Mouse (Mus musculus): ENCODE measurements around the gene Helz2. TPM values are rescaled to one million over a fixed set of nuclear protein-coding genes. Genes with fewer than 3 reads are reported as not detected.
"Not testable (repeated sequence)": the region's sequence is repeated elsewhere in the genome, so short reads cannot be mapped to it uniquely, and the experiment has no call there.

The Helz2 gene
- 0.26 and 0.39 TPM in 2 replicates for polyA plus RNA-seq (2015; fragmentation: Nextera tagmentation; extraction: Ambion mirVana)

GRCm38 (mm10) chr2:181241602-181242313 lies at the start of gene Helz2:
Gene Helz2 (minus strand): TSS chr2:181242027.
- ATAC-seq (ENCODE audit: low FRiP score, low read depth), result no peak
- no peak within 1 kb of the TSS for H3K27ac ChIP-seq (replicated peaks)
- peak within 1 kb of the TSS; percentile 46 for H3K4me2 ChIP-seq
- H3K36me3 ChIP-seq, result no peaks in the 10 kb centered on the region
- WGBS, result 21% methylated on average over 15 of the region's 16 CpGs
- no peak within 1 kb of the TSS for H3K9ac ChIP-seq
- H3K9me3 ChIP-seq, result no peaks in the 10 kb centered on the region
- no peaks in the 10 kb centered on the region for H3K4me1 ChIP-seq (replicated peaks)
- no peaks in the 10 kb centered on the region for H3K27me3 ChIP-seq
- peak within 1 kb of the TSS; percentile 21 for H3K4me3 ChIP-seq

GRCm38 (mm10) chr2:181290937-181291336 lies 49.1 kb upstream of the Helz2 start:
- Histone ChIP-seq H3K27me3 (no peaks in the 10 kb centered on the region), H3K4me3 (no peak overlapping the region), H3K4me1 (replicated peaks) (peaks cover 22% of the 10 kb centered on the region), H3K27ac (replicated peaks) (no peak overlapping the region), H3K4me2 (no peak overlapping the region), H3K9me3 (no peaks in the 10 kb centered on the region), H3K9ac (no peak overlapping the region), H3K36me3 (no peaks in the 10 kb centered on the region)
- 84% methylated on average over 1 of the region's 1 CpGs for WGBS
- no peak for ATAC-seq (ENCODE audit: low FRiP score, low read depth)

DNA sequence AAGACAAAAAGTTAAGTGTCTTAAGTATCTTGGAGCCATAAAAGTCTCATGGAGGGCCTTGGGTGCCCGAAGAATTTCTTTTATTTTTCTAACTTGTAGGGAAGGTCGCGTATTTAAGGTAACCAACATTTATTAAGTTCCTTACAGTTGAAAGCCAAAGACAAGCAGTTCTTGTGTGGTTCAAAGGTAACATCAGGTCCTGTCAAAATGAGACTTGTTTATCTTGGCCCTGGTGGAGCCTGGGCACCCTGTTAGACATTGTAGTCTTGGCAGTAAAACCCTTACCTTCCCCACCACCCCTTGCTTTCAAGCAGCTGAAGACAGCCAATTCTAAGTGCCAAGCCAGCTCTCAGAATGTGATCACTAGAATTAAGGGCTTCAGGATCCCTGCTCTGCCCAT lies 46.9 kb upstream of the Helz2 start:
- Histone ChIP-seq H3K36me3 (peaks cover 2% of the 10 kb centered on the region; the same call in 1 of the 2 replicates), H3K4me3 (peak overlapping the region; percentile 58), H3K27me3 (no peaks in the 10 kb centered on the region), H3K9me3 (no peaks in the 10 kb centered on the region), H3K9ac (no peak overlapping the region), H3K4me1 (replicated peaks) (peaks cover 22% of the 10 kb centered on the region), H3K27ac (replicated peaks) (peak overlapping the region; percentile 98; the same call in 1 of the 2 replicates), H3K4me2 (peak overlapping the region; percentile 66)
- 78% methylated on average over 3 of the region's 3 CpGs for WGBS
- no peak for ATAC-seq (ENCODE audit: low FRiP score, low read depth)

DNA sequence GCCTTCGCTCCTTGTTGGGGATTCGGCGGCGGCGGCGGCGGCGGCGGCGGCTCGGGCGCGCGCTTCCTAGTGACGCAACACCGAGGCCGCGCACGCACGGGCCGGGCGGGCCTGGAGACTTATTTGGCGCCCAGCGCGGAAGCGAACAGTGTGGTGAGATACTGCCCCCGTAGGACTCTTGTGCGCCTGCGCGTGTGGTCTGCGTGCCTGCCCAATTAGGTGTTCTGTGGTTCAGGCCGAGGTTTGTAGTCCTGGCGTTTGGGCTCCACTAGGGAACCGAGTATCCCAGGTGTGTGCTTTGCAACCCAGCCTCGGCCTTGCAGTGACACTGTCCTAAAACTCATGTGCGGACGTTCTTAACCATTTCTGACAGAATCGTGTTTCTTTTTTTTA lies 46.1 kb upstream of the Helz2 start, which contains the start of gene Gmeb2:
TSS of gene Gmeb2 (minus strand) at position 78 of the 393 bp plus-strand sequence.
- peak; percentile 96 for ATAC-seq (ENCODE audit: low FRiP score, low read depth)
- Histone ChIP-seq H3K9ac (peak within 1 kb of the TSS; percentile 65), H3K4me2 (peak within 1 kb of the TSS; percentile 66), H3K27ac (replicated peaks) (peak within 1 kb of the TSS; percentile 98), H3K4me1 (replicated peaks) (peaks cover 22% of the 10 kb centered on the region), H3K4me3 (peak within 1 kb of the TSS; percentile 58)
- 3% methylated on average over 38 of the region's 38 CpGs for WGBS
- not testable (repeated sequence) for H3K27me3 ChIP-seq, H3K9me3 ChIP-seq, H3K36me3 ChIP-seq

- Histone ChIP-seq H3K9me3 (no peaks in the 10 kb centered on the region), H3K4me3 (peak overlapping the region; percentile 58), H3K4me2 (peak overlapping the region; percentile 65), H3K9ac (peak overlapping the region; percentile 65), H3K27ac (replicated peaks) (peak overlapping the region; percentile 98), H3K36me3 (peaks cover 8% of the 10 kb centered on the region), H3K27me3 (no peaks in the 10 kb centered on the region), H3K4me1 (replicated peaks) (peaks cover 22% of the 10 kb centered on the region)
- ATAC-seq (ENCODE audit: low FRiP score, low read depth), result peak; percentile 91
- WGBS, result 2% methylated on average over 40 of the region's 71 CpGs
Observed at GRCm38 (mm10) chr2:181287338-181287957, 45.6 kb upstream of the Helz2 start.

GRCm38 (mm10) chr2:181286629-181287337 lies 45.0 kb upstream of the Helz2 start:
- Histone ChIP-seq H3K9me3 (no peaks in the 10 kb centered on the region), H3K4me2 (peak overlapping the region; percentile 65), H3K4me1 (replicated peaks) (peaks cover 22% of the 10 kb centered on the region), H3K27me3 (no peaks in the 10 kb centered on the region), H3K36me3 (peaks cover 14% of the 10 kb centered on the region), H3K9ac (peak overlapping the region; percentile 65), H3K27ac (replicated peaks) (peak overlapping the region; percentile 98), H3K4me3 (peak overlapping the region; percentile 58)
- WGBS, result 60% methylated on average over 6 of the region's 6 CpGs
- no peak for ATAC-seq (ENCODE audit: low FRiP score, low read depth)

GRCm38 (mm10) chr2:181279968-181280367 lies 38.1 kb upstream of the Helz2 start:
- no peaks in the 10 kb centered on the region for H3K4me1 ChIP-seq (replicated peaks)
- no peak overlapping the region for H3K27ac ChIP-seq (replicated peaks)
- H3K9ac ChIP-seq, result no peak overlapping the region
- H3K9me3 ChIP-seq, result no peaks in the 10 kb centered on the region
- peaks cover 45% of the 10 kb centered on the region for H3K36me3 ChIP-seq
- H3K4me2 ChIP-seq, result no peak overlapping the region
- no peaks in the 10 kb centered on the region for H3K27me3 ChIP-seq
- ATAC-seq (ENCODE audit: low FRiP score, low read depth), result no peak
- 63% methylated on average over 1 of the region's 1 CpGs for WGBS
- no peak overlapping the region for H3K4me3 ChIP-seq

GRCm38 (mm10) chr2:181277866-181278265 lies 36.0 kb upstream of the Helz2 start:
- Histone ChIP-seq H3K27me3 (no peaks in the 10 kb centered on the region), H3K9me3 (no peaks in the 10 kb centered on the region), H3K4me1 (replicated peaks) (no peaks in the 10 kb centered on the region), H3K4me3 (no peak overlapping the region), H3K4me2 (no peak overlapping the region), H3K36me3 (peaks cover 44% of the 10 kb centered on the region), H3K9ac (no peak overlapping the region), H3K27ac (replicated peaks) (no peak overlapping the region)
- WGBS, result 81% methylated on average over 3 of the region's 3 CpGs
- ATAC-seq (ENCODE audit: low FRiP score, low read depth), result no peak

DNA sequence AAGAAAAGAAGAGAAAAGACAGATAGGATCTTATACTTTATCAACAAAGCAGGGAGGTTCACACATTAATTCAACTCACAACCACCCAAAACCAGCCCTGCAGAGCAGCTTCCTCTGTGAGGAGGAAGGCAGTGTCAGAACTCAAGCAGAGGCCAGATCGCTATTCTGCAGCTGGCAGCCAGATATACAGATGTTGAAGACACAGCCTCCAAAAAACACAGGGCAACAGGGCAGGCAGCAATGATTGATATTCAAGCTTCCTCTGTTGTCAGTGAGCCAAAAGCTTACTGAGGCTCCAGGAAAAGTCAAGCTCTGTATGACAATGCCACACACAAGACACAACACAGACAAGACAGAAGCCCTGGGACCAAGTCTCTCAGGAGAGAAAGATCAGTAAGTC lies 34.9 kb upstream of the Helz2 start:
- Histone ChIP-seq H3K4me1 (replicated peaks) (no peaks in the 10 kb centered on the region), H3K4me3 (no peak overlapping the region), H3K9ac (no peak overlapping the region), H3K36me3 (peaks cover 38% of the 10 kb centered on the region), H3K27me3 (no peaks in the 10 kb centered on the region), H3K27ac (replicated peaks) (no peak overlapping the region), H3K9me3 (no peaks in the 10 kb centered on the region), H3K4me2 (no peak overlapping the region)
- no peak for ATAC-seq (ENCODE audit: low FRiP score, low read depth)
- WGBS, result 96% methylated on average over 1 of the region's 1 CpGs

DNA sequence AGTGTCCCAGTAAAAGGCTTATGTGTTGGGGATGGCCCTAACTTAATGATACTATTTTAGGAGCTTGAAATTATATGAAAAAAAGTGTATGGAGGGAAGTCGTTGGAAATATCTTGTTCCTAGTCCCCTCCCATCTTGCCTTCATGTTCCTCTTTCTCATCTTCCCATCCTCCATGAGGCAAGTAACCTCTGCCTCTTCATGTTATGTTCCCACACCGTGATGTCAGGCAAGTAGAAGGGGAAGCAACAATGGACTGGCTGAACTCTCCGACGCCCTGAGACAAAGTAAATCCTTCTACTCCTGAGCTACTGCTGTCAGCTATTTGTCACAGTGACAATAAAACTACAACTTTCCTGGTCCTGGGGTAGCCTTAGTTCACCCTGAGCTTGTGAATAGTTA lies 32.8 kb upstream of the Helz2 start:
- ATAC-seq (ENCODE audit: low FRiP score, low read depth), result no peak
- no peak overlapping the region for H3K4me3 ChIP-seq
- 65% methylated on average over 4 of the region's 4 CpGs for whole genome bisulfite sequencing
- no peaks in the 10 kb centered on the region for H3K9me3 ChIP-seq
- H3K36me3 ChIP-seq, result peaks cover 49% of the 10 kb centered on the region
- no peaks in the 10 kb centered on the region for H3K27me3 ChIP-seq
- H3K9ac ChIP-seq, result no peak overlapping the region
- H3K4me1 ChIP-seq (replicated peaks), result no peaks in the 10 kb centered on the region
- H3K4me2 ChIP-seq, result no peak overlapping the region
- no peak overlapping the region for H3K27ac ChIP-seq (replicated peaks)

DNA sequence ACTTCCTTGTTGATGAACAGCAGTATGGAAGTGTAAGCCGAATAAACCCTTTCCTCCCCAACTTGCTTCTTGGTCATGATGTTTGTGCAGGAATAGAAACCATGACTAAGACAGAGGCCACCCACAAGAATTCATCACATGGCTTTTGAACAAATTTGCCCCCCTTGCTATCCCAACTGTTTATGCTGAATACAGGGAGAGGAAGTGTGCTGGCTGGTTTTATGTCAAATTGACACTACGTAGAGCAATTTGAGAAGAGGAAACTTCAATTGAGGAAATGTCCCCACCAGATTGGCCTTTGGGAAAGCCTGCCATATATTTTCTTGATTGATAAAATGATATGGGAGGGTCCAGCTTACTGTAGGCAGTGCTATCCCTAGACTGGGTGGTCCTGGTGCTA lies 32.0 kb upstream of the Helz2 start:
- Histone ChIP-seq H3K4me1 (replicated peaks) (no peaks in the 10 kb centered on the region), H3K36me3 (peaks cover 48% of the 10 kb centered on the region), H3K9me3 (no peaks in the 10 kb centered on the region), H3K27me3 (no peaks in the 10 kb centered on the region), H3K4me3 (no peak overlapping the region), H3K4me2 (no peak overlapping the region), H3K9ac (no peak overlapping the region), H3K27ac (replicated peaks) (no peak overlapping the region)
- ATAC-seq (ENCODE audit: low FRiP score, low read depth), result no peak
- 96% methylated on average over 2 of the region's 2 CpGs for WGBS

DNA sequence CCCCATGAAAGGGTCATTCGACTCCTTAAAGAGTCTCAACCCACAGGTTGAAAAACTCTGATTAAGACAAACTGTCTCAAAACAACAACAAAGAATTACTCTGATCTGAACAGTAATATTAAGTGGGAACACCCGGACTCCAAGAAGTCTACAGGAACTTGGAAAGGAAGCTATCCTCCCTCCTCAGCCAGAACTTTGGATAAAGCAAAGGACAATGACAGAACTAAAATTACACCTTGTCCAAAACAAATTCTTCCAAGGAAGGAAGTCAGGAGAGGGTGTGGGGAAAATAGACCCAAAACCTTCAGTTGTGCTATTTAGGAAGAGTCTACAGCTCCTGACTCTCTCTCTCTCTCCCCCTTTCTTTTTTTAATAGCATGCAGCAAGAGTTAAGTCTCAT lies 30.3 kb upstream of the Helz2 start:
- Histone ChIP-seq H3K4me1 (replicated peaks) (no peaks in the 10 kb centered on the region), H3K27ac (replicated peaks) (no peak overlapping the region), H3K4me2 (no peak overlapping the region), H3K9me3 (no peaks in the 10 kb centered on the region), H3K4me3 (no peak overlapping the region), H3K27me3 (no peaks in the 10 kb centered on the region), H3K9ac (no peak overlapping the region), H3K36me3 (peaks cover 34% of the 10 kb centered on the region)
- WGBS, result 91% methylated on average over 2 of the region's 2 CpGs
- no peak for ATAC-seq (ENCODE audit: low FRiP score, low read depth)

Measured in hindbrain, embryonic 15.5 days (tissue).